Mouse (Mus musculus) intestine, embryonic 14.5 days (tissue): ENCODE data around the gene Rtbdn. TPM values are rescaled to one million over a fixed set of nuclear protein-coding genes. Genes with fewer than 3 reads are reported as not detected.

Experiments
- ATAC-seq: fragments of 200-750 bp; cut with Nextera tagmentation; replicated peaks from 2 replicates; pipeline ENCODE4 v1.8.0; 2017; ENCODE audit warnings: low read depth, moderate number of reproducible peaks, moderate TSS enrichment, moderate library complexity; ENCODE audit not compliant: low FRiP score, low TSS enrichment
- DNase-seq: peaks from one replicate; pipeline ENCODE4 v3.0.0-alpha.2; 2018; ENCODE audit warnings: low spot score
- H3K27ac ChIP-seq: fragments of 300-500 bp; sonication (generic); 2 replicates; pipeline ENCODE4 v1.5.1; 2014; ENCODE audit warnings: low read depth, mild to moderate bottlenecking, control low read depth
- H3K27me3 ChIP-seq: fragments of 300-500 bp; sonication (generic); replicated peaks from 2 replicates; pipeline ENCODE4 v1.6.1; 2014; ENCODE audit warnings: low read length, control low read depth; ENCODE audit not compliant: control insufficient read depth, insufficient read depth
- H3K36me3 ChIP-seq: fragments of 300-500 bp; sonication (generic); 2 replicates; pipeline ENCODE4 v1.6.1; 2014; ENCODE audit warnings: low read length, control low read depth; ENCODE audit not compliant: control insufficient read depth, insufficient read depth
- H3K4me1 ChIP-seq: fragments of 300-500 bp; sonication (generic); replicated peaks from 2 replicates; pipeline ENCODE4 v1.6.1; 2014; ENCODE audit warnings: low read length, control low read depth, mixed read lengths; ENCODE audit not compliant: control insufficient read depth, insufficient read depth
- H3K4me2 ChIP-seq: fragments of 300-500 bp; sonication (generic); 2 replicates; pipeline ENCODE4 v1.6.1; 2014; ENCODE audit warnings: low read length
- H3K4me3 ChIP-seq: fragments of 300-500 bp; sonication (generic); 2 replicates; pipeline ENCODE4 v1.5.1; 2014; ENCODE audit warnings: low read depth, low read length, control low read depth, mixed read lengths
- H3K9ac ChIP-seq: fragments of 300-500 bp; sonication (generic); 2 replicates; pipeline ENCODE4 v1.6.1; 2014; ENCODE audit warnings: mild to moderate bottlenecking, low read length
- H3K9me3 ChIP-seq: fragments of 300-500 bp; sonication (generic); 2 replicates; pipeline ENCODE4 v1.6.1; 2016; ENCODE audit warnings: low read length, control low read depth; ENCODE audit not compliant: control insufficient read depth
- WGBS: fragments of 180-500 bp; shearing (Covaris S2); extraction: QIAGEN DNeasy Blood & Tissue Kit; methylation state at CpG from one replicate; pipeline ENCODE4 v1.1.7; 2014; 5-methylcytosine and 5-hydroxymethylcytosine counted together
- polyA plus RNA-seq: library from polyadenylated mRNA; unstranded; fragments of >200 nt; fragmentation: Nextera tagmentation; extraction: Ambion mirVana; gene quantifications from 2 replicates; pipeline ENCODE4 v1.2.1, GENCODE M21; 2014

Gene Rtbdn
- polyA plus RNA-seq, 1 experiment from 2014 or later = 0.09 TPM

DNA sequence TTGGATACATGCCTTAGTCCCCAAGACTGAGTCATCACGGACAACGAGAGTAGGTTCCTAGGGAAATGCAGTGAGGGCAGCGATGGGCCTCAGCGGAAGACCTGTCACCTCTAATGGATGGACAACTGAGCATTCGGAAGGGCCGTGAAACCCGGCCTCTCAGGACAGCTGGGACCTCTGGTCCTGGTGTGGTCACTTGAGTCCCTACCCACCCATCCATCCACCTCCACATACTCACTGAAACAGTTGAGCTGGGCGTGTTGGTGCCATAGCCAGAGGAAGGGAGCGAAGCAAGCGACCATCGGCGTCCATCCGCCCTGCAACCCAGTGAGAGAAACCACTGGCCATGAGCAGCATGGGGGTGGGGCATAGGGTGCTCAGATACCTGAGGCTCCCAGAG, 16.2 kb upstream of the Rtbdn start:
- ATAC-seq = no peak
- no peak for DNase-seq
- WGBS = 83% methylated on average over 13 of the region's 13 CpGs
- Histone ChIP-seq H3K4me1 (peaks cover 3% of the 10 kb centered on the region; the same call in 1 of the 2 replicates), H3K9me3 (no peaks in the 10 kb centered on the region), H3K27me3 (peaks cover 53% of the 10 kb centered on the region), H3K4me3 (no peak overlapping the region), H3K36me3 (no peaks in the 10 kb centered on the region), H3K4me2 (no peak overlapping the region), H3K27ac (no peak overlapping the region), H3K9ac (no peak overlapping the region)

DNA sequence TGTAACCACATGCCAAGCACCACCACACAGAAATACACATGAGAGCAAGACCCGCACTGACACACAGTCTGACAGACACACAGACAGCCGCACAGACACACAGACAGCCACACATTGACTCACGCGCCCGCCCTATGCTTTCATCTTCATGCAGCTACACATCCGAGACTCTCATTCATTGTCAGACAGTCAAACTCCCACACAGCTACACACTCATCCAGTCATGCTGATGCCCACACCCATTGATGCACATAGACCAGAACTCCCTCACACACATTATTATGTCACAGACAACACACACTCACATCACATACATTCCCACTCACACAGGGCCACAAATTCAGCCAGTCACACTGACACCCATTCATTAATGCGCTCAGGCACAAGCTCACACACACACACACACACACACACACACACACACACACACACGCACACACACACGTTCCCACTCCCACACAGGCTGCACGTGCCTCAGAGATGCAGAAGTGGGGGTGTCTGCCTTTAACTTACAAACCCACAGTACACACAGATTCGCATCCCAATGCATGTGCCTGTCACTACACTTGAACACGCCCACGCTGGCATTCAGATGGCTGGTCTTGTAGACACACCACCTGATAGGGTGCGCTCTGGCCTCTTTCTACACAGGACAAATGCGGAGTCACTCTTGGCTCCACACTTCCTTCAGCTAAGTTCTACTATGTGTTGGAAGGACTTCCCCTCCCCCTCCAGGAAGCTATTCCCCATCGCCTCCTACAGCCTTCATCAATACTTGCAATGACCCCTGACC, 12.8 kb upstream of the Rtbdn start:
- no peak overlapping the region for H3K27ac ChIP-seq
- peaks cover 10% of the 10 kb centered on the region for H3K4me1 ChIP-seq
- H3K27me3 ChIP-seq = peaks cover 80% of the 10 kb centered on the region
- H3K9ac ChIP-seq = no peak overlapping the region
- DNase-seq = no peak
- H3K4me2 ChIP-seq = no peak overlapping the region
- no peaks in the 10 kb centered on the region for H3K9me3 ChIP-seq
- no peak for ATAC-seq
- no peaks in the 10 kb centered on the region for H3K36me3 ChIP-seq
- no peak overlapping the region for H3K4me3 ChIP-seq
- 83% methylated on average over 16 of the region's 16 CpGs for WGBS

GRCm38 (mm10) chr8:84934860-84935259, 11.9 kb upstream of the Rtbdn start:
- Histone ChIP-seq H3K4me3 (no peak overlapping the region; the same call in 1 of the 2 replicates), H3K4me1 (peaks cover 10% of the 10 kb centered on the region), H3K36me3 (no peaks in the 10 kb centered on the region), H3K9ac (no peak overlapping the region), H3K9me3 (no peaks in the 10 kb centered on the region), H3K27ac (no peak overlapping the region), H3K27me3 (peaks cover 75% of the 10 kb centered on the region), H3K4me2 (no peak overlapping the region; the same call in 1 of the 2 replicates)
- ATAC-seq = no peak
- DNase-seq = no peak
- WGBS = under 1% methylated on average over 15 of the region's 15 CpGs

DNA sequence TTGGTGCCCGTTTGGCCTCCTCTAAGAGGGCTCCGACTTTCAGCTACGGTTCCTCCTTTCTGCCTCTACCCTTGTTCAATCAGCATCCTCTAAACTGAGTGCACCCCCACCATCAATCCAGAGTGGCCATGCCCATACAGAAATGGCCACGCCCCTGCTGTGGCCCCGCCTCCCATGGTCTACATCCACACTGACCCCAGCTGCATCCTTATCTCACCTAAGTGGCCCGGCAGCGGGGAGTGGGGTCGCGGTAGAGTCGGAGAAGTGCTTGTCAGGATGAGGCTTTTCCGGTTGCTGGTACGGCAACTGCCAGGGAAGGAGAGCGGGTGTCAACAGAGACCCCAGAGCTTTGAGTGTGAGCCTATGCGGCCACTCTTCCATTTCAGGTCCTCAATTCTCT, 11.3 kb upstream of the Rtbdn start:
- Histone ChIP-seq H3K36me3 (no peaks in the 10 kb centered on the region), H3K9ac (no peak overlapping the region), H3K27ac (no peak overlapping the region), H3K9me3 (no peaks in the 10 kb centered on the region), H3K4me3 (no peak overlapping the region), H3K4me2 (no peak overlapping the region), H3K27me3 (peaks cover 73% of the 10 kb centered on the region), H3K4me1 (peaks cover 10% of the 10 kb centered on the region)
- WGBS = 5% methylated on average over 14 of the region's 14 CpGs
- DNase-seq (no peak), ATAC-seq (no peak; the same call in 1 of the 2 replicates)

- Histone ChIP-seq H3K4me3 (peak overlapping the region; percentile 39), H3K27me3 (peaks cover 68% of the 10 kb centered on the region), H3K9ac (peak overlapping the region; percentile 17; the same call in 1 of the 2 replicates), H3K27ac (no peak overlapping the region), H3K36me3 (no peaks in the 10 kb centered on the region), H3K9me3 (no peaks in the 10 kb centered on the region), H3K4me2 (peak overlapping the region; percentile 62), H3K4me1 (peaks cover 10% of the 10 kb centered on the region)
- no peak for ATAC-seq
- 24% methylated on average over 23 of the region's 23 CpGs for WGBS
- no peak for DNase-seq
These were observed 10.5 kb upstream of the Rtbdn start for GRCm38 (mm10) chr8:84936041-84936961.

DNA sequence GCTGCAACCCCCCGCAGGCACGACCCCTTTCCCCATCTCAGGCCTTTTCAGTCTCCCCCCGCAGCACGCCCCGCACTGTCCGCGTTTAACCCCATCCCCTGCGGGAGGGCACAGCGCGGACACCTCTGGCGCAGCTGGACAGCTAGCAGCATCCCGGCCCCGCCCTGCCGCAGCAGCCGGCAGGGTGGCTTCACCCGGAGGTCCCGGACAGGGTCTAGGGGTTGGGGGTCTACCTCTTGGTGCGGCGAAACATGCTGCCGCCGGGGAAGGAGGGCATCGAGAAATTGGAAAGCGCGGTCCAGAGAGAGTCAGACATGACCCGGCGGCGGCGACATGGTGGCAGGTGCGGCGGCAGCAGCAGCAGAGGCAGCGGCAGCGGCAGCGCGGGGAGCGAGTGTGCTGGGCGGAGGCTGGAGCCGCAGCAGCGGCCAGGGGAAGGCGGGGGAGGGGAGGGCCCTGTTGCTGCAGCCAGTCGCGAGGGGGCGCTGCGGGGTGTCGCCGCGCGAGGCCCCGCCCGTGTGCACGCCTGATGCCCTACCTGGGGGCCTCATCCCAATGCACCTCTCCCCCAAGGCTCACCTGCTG, 9.7 kb upstream of the Rtbdn start, which contains the start of gene Mast1:
Mast1 (minus strand) TSS at position 398 of the 585 bp plus-strand sequence.
- H3K27me3 ChIP-seq = peaks cover 61% of the 10 kb centered on the region
- peak within 1 kb of the TSS; percentile 17; the same call in 1 of the 2 replicates for H3K9ac ChIP-seq

GRCm38 (mm10) chr8:84937620-84938485, 8.9 kb upstream of the Rtbdn start:
- ATAC-seq = no peak
- H3K36me3 ChIP-seq = no peaks in the 10 kb centered on the region
- H3K4me2 ChIP-seq = peak overlapping the region; percentile 62
- peaks cover 62% of the 10 kb centered on the region for H3K27me3 ChIP-seq
- H3K9me3 ChIP-seq = no peaks in the 10 kb centered on the region
- H3K4me1 ChIP-seq = peaks cover 10% of the 10 kb centered on the region
- H3K9ac ChIP-seq = no peak overlapping the region
- no peak for DNase-seq
- 59% methylated on average over 13 of the region's 13 CpGs for WGBS
- H3K27ac ChIP-seq = no peak overlapping the region
- no peak overlapping the region for H3K4me3 ChIP-seq

More for the DNA sequence above, 9.7 kb upstream of the Rtbdn start, which contains the start of gene Mast1:
- H3K4me1 ChIP-seq = peaks cover 10% of the 10 kb centered on the region
- WGBS = under 1% methylated on average over 49 of the region's 50 CpGs
- peak within 1 kb of the TSS; percentile 39 for H3K4me3 ChIP-seq
- ATAC-seq = peak; percentile 56; the same call in 1 of the 2 replicates
- peak within 1 kb of the TSS; percentile 62 for H3K4me2 ChIP-seq
- H3K27ac ChIP-seq = no peak within 1 kb of the TSS
- no peaks in the 10 kb centered on the region for H3K36me3 ChIP-seq
- DNase-seq = peak; percentile 78
- no peaks in the 10 kb centered on the region for H3K9me3 ChIP-seq
